Mouse (Mus musculus): ENCODE data around the gene Tmem14a. TPM values are rescaled to one million over a fixed set of nuclear protein-coding genes. Genes with fewer than 3 reads are reported as not detected.
"Not testable (repeated sequence)": the region's sequence is repeated elsewhere in the genome, so short reads cannot be mapped to it uniquely, and the experiment has no call there.

Tmem14a gene
- total RNA-seq (2021) (1 to 10 TPM; 4.1 to 5.9 TPM), polyA plus RNA-seq (2012; rRNA removed) (3.1 and 3.8 TPM in 2 replicates)
- long read RNA-seq, partial matches to known transcripts: 0 of 4 reads
- long read RNA-seq, other reads (novel, unspliced or antisense): 3 of 4 reads

- peak; percentile 91 for DNase-seq
These were observed at the start of gene Tmem14a for GRCm38 (mm10) chr1:21218489-21218919. TSS of gene Tmem14a (plus strand) at chr1:21218575.

- no peak for DNase-seq
These were observed 33.2 kb upstream of the Tmem14a start for GRCm38 (mm10) chr1:21185196-21185595.

DNA sequence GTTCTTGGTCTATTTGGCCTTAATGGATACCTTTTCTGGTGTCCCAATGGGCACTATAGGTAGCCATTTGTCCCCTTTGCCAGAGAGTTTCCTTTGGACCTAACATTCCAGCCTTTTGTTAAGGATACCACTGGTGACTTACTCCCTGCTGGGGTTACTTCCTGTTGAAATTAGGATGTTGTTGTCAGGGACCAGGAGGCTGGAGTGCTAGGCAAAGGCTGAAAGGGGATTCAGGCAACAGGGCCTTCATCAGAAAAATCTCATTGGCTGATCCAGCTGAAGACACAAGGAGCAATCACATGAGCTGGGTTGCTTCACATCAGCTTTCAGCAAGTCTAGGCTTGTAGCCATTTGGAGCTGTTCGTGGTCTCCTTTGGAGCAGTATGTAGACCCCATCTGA is 12.1 kb upstream of the Tmem14a start:
- DNase-seq: no peak

DNA sequence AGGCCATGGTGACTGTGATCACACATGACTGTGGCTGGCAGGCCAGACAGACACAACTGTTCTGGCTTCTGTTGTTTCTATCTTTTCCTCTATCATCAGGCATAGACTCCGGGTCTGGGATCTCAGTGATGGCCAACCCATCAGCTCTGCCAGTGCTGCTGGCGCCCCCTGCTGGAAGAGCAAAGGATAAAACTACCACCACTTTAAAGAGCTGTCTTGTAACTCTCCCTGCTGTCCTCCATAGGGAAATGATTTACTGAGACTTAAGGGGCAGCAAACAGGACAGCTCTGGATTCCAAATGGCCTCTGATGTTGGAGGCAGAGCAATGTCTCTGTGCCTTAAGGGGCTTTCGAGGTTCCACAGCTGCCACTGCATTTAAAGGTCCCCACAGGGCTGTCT is 4.8 kb upstream of the Tmem14a start:
- not testable (repeated sequence) for DNase-seq

DNA sequence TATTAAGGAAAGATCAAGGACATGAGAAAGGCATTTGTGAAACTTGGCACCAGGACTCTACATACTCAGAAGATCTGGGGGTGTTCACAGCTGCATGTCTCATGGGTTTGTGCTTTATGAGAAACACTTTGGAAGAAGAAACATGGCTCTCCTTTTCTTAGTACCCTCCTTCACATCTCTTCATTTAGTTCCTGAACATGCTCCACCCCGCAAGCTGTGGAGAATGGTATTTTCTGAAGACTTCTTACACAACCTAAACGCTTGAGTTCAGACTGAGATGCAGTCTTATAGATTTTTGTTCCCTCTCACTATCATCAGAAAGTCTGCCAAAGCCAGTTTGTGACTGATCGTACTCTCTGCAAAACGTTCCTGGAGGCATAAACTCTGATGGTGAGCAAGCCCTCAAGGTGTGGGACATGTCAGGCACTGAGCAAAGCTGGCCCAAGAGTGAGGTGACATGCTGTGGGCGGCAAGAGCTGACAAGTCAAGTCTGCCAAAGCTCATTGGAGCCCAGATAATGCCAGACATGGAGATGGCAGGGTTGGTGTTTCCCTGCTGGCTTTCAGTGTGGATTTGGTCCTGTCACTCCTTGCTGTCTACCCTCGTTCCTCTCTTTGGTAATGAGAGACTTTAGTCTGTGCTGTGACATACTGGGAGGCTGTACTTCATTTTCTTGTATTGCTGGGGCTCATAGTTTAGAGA is 4.2 kb upstream of the Tmem14a start:
- not testable (repeated sequence) for DNase-seq

DNA sequence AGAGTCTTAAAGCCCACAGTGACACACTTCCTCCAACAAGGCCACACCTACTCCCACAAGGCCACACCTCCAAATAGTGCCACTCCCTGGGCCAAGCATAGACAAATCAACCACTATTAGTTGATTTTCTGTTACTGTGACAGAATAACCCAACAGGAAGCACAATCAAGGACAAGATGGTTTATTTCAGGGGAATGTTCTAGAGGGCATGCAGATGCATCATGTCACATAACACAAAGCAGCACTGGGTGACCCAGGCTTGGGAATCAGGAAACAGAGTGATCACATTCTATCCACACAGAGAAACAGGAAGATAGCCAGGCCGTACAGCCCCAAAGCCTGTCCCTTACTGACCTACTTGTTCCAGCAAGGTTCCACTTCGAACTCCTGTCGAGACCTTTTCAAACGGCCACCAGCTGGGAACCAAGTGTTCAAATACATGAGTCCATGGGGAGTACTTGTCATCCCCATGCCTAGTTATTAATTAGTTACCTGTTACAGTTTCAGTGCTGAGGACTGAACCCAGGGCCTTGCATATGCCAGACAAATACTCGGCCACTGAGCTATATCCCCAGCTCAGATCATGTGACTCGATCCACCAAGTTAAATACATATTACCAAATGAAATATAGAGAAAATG is 9.5 kb downstream of the Tmem14a start:
- no peak for DNase-seq

GRCm38 (mm10) chr1:21228740-21229722 is 10.7 kb downstream of the Tmem14a start:
- DNase-seq: not testable (repeated sequence)

GRCm38 (mm10) chr1:21230376-21230775 is 12.0 kb downstream of the Tmem14a start:
- DNase-seq: no peak

DNA sequence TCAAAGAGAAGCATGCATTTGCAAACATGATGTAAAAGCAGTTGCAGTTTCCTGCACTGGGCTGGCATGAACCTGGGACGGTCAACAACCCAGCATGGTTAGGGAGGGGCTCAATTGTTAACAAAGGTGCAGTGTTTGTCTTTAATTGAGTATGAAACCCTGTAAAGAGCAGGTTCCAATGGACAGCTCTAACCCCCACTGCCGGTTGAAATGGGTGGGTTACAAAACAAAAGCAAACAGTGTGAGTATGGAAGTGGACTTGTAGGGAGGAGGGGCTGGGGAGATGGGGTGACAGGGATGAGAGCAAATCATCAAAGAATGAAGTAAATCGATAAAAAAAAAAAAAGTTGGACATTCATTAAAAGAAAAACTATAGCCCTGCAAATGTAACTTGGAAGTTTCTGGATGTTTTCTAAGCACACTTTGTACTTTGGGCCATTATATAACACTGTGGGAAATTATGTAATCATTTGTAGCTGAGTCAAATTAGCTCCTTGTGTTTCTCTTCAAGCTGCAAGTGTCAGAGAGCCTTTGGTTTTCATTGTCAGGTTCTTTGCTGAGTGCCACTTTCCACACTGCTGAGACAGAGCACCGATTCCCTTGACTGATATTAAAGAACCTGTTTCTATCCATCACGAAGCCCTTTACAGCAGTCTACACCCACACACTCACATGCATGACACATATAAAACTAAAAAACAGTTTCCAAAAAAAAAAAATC is 13.5 kb downstream of the Tmem14a start:
- no peak for DNase-seq

DNA sequence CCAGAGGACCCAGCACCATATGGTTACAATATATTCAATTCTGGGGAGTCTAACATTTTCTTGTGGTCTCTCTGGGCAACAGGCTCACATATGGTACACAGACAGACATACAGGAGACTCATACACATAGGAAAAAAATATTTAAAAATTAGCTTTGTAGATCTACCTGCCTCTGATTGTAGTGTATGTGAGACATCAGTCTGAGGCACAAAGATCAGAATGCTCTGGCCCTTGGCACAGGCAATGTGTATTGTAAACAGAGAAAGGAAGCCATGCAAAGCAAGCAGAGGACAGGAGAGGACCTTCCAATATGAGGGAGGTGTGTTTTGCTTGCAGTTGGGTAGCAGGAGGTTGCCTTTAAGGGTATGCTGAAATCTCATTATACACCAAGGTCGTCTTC is 14.1 kb downstream of the Tmem14a start:
- no peak for DNase-seq

DNA sequence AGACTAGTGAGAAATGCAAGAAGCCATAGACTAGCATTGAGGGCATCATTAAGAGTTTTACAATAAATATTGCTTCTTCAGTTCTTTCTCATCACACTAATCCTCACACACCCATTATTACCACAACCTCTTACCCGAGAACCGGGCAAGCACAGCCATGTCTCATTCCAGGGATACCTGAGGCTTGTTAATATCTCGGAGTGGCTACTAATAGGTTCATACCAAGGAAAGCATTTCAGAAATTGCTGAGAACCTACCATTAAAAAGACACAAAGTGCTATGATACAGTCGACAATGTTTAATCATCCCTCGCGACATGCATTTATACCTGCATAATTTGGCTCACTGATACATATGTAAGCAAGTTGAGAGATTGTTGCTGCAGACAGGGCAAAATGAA is 17.0 kb downstream of the Tmem14a start:
- no peak for DNase-seq

GRCm38 (mm10) chr1:21239911-21240898 is 21.8 kb downstream of the Tmem14a start, which contains the start of gene Gsta3:
TSS of gene Gsta3 (plus strand) at chr1:21240589.
- peak; percentile 26 for DNase-seq

DNA sequence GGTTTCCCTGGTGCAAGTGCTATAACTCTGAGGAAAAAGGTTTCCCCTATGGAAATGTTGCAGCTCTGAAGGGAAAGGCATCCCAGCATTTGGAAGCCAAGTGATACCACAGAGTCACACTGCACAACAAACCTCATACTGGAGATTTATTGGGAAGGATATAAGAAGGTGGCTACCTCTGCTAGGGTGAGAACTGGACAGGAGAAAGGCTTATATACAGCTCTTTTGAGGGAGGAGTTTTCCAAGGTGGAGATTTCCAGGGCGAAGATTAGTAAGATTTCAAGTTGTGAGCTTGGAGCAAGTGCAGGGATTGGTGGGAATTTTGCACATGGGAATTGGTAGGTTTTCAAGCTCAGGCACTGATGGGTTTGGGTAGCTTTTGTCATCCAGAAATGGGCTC is 22.7 kb downstream of the Tmem14a start:
- no peak for DNase-seq

- DNase-seq: no peak
These were observed 26.1 kb downstream of the Tmem14a start for GRCm38 (mm10) chr1:21244290-21244960.

DNA sequence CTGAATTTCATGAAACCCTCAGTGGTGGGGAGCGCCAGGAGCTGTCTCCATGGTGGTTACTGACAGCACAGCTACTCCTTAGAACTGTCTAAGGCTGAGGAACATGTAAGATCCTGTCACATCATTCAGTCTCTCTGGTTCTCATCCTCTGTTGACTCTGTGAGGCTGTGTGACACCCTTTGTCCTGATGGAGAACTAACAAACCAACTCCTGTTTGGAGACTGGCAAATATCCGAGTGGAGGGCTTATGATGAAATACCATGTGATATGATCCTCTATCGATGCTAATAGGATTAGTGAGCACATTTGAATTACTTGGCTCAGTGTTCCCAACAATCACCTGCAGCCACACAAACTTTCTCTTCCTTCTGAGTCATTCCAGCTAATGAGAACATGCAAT is 27.8 kb downstream of the Tmem14a start:
- DNase-seq: no peak

GRCm38 (mm10) chr1:21247896-21248295 is 29.5 kb downstream of the Tmem14a start:
- DNase-seq: no peak

- no peak for DNase-seq
These were observed 30.4 kb downstream of the Tmem14a start for GRCm38 (mm10) chr1:21248560-21249390.

DNA sequence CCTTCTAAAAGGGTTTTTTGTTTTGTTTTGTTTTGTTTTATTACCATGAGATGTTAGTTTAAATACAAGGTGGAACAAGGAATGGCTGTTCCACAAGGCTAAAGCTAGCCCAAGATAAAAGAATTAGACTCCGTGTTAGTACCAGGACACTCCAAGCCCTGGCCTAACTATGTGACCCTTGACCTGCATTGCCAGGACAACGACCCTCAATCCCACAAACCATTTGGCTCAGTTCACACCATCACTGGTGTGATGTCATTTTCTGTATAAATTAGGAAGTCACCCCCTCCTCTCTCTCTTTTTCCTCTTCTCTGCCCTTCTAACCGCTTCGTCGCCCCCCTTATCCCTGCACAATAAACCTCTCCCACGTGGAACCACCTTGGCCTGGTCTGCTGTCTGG is 33.3 kb downstream of the Tmem14a start:
- DNase-seq: no peak
